ENCODE assay signal across 2 mouse cellular contexts in genomic region chr5:77140861-77141260, GRCm38 (mm10).
A peak's percentile ranks its signal among the peaks of the same experiment; 100 is the strongest.
TF ChIP-seq lines count a peak whose summit lies in the region.

No protein-coding gene starts in this region.

TF ChIP-seq in CH12.LX, 34 proteins besides CTCF, POLR2A, EP300 and RAD21 (continued from another document):
- TF ChIP-seq NRF1 (IDR thresholded peaks at IDR 0.05; ENCODE audit: low read depth, low read length) (no peak), ZNF384 (IDR thresholded peaks at IDR 0.05; ENCODE audit: low read depth, low read length) (no peak), SMC3 (IDR thresholded peaks at IDR 0.05; ENCODE audit: low read depth, low read length) (no peak), GABPA (IDR thresholded peaks at IDR 0.05; ENCODE audit: insufficient replicate concordance, low read depth, low read length) (no peak), ZC3H11A (IDR thresholded peaks at IDR 0.05; ENCODE audit: low read depth, low read length) (no peak), KAT2A (IDR thresholded peaks at IDR 0.05; ENCODE audit: insufficient replicate concordance, low read length) (no peak), MYC (IDR thresholded peaks at IDR 0.05; ENCODE audit: low read depth, low read length) (no peak), SIN3A (IDR thresholded peaks at IDR 0.05; ENCODE audit: low read length) (no peak), E2F4 (IDR thresholded peaks at IDR 0.05; ENCODE audit: insufficient replicate concordance, low read depth, low read length) (no peak), IRF4 (IDR thresholded peaks at IDR 0.05; ENCODE audit: low read depth, low read length) (no peak), JUN (IDR thresholded peaks at IDR 0.05; ENCODE audit: insufficient read depth, low read depth, low read length) (no peak), MAX (IDR thresholded peaks at IDR 0.05; ENCODE audit: low read length) (no peak)
TF ChIP-seq in CH12.LX: peak in this region for 0.

TF ChIP-seq in MEL, 35 proteins besides CTCF, POLR2A, EP300 and RAD21:
- TF ChIP-seq CHD1 (IDR thresholded peaks at IDR 0.05; ENCODE audit: low read depth, low read length) (0 out of 2 replicates have a peak, but pooled peaks have one; percentile 53), POLR2AphosphoS5 (IDR thresholded peaks at IDR 0.05; ENCODE audit: borderline replicate concordance, low read depth, low read length) (no peak)
